Mouse (Mus musculus): ENCODE data around the gene Gpank1.

GRCm38 (mm10) chr17:35156461-35157200, 35.4 kb downstream of the Gpank1 start:
- TF ChIP-seq CTCF (IDR thresholded peaks at IDR 0.05; ENCODE audit: low read depth): no peak
- TF ChIP-seq EP300 (IDR thresholded peaks at IDR 0.05; ENCODE audit: low read depth): no peak

Data from heart, postnatal 0 days (tissue).